Mouse (Mus musculus): ENCODE measurements at regions not wholly inside any gene's neighbourhood (a gene's known extent, or its start where the extent isn't known, plus 50 kb on each side); places are given as distances from the start of the nearest gene placed in this dataset.

- peak; percentile 72 for ATAC-seq (ENCODE audit: low FRiP score, low TSS enrichment)
- Histone ChIP-seq H3K27ac (replicated peaks) (peak overlapping the region; percentile 56), H3K9me3 (ENCODE audit: control insufficient read depth, low read length) (no peaks in the 10 kb centered on the region), H3K36me3 (ENCODE audit: control insufficient read depth, insufficient read depth, low read length) (no peaks in the 10 kb centered on the region), H3K9ac (ENCODE audit: low read length) (no peak overlapping the region), H3K4me1 (replicated peaks; ENCODE audit: control insufficient read depth, insufficient read depth) (no peaks in the 10 kb centered on the region), H3K27me3 (ENCODE audit: control insufficient read depth, insufficient read depth, low read length) (no peaks in the 10 kb centered on the region), H3K4me2 (replicated peaks; ENCODE audit: low read depth) (no peak overlapping the region), H3K4me3 (ENCODE audit: low read depth, low read length) (no peak overlapping the region)
- DNase-seq (ENCODE audit: low spot score) = peak; percentile 53
- WGBS = 52% methylated on average over 5 of the region's 5 CpGs
- no peak for TF ChIP-seq CTCF (IDR thresholded peaks at IDR 0.05; ENCODE audit: low read depth)
- TF ChIP-seq EP300 (optimal IDR thresholded peaks at IDR 0.05) = no peak
Measured at GRCm38 (mm10) chr1:181286146-181286545, 66.3 kb upstream of the Cnih3 start.

- H3K9me3 ChIP-seq (ENCODE audit: control insufficient read depth, low read length) = no peaks in the 10 kb centered on the region
- H3K4me3 ChIP-seq (ENCODE audit: low read depth, low read length) = no peak overlapping the region
- no peak overlapping the region for H3K4me2 ChIP-seq (replicated peaks; ENCODE audit: low read depth)
- H3K36me3 ChIP-seq (ENCODE audit: control insufficient read depth, insufficient read depth, low read length) = no peaks in the 10 kb centered on the region
- ATAC-seq (ENCODE audit: low FRiP score, low TSS enrichment) (no peak), DNase-seq (ENCODE audit: low spot score) (peak; percentile 8)
- H3K4me1 ChIP-seq (replicated peaks; ENCODE audit: control insufficient read depth, insufficient read depth) = no peaks in the 10 kb centered on the region
- TF ChIP-seq CTCF (IDR thresholded peaks at IDR 0.05; ENCODE audit: low read depth) (no peak), EP300 (optimal IDR thresholded peaks at IDR 0.05) (no peak)
- WGBS = 74% methylated on average over 1 of the region's 1 CpGs
- H3K27me3 ChIP-seq (ENCODE audit: control insufficient read depth, insufficient read depth, low read length) = no peaks in the 10 kb centered on the region
- no peak overlapping the region for H3K27ac ChIP-seq (replicated peaks)
- no peak overlapping the region for H3K9ac ChIP-seq (ENCODE audit: low read length)
Measured at GRCm38 (mm10) chr1:181287166-181287565, 65.3 kb upstream of the Cnih3 start.

GRCm38 (mm10) chr1:181289385-181290035, 62.9 kb upstream of the Cnih3 start:
- DNase-seq (ENCODE audit: low spot score) = peak; percentile 13

GRCm38 (mm10) chr1:181291202-181291601, 61.2 kb upstream of the Cnih3 start:
- Histone ChIP-seq H3K27ac (replicated peaks) (no peak overlapping the region), H3K4me2 (replicated peaks; ENCODE audit: low read depth) (no peak overlapping the region), H3K4me1 (replicated peaks; ENCODE audit: control insufficient read depth, insufficient read depth) (no peaks in the 10 kb centered on the region), H3K36me3 (ENCODE audit: control insufficient read depth, insufficient read depth, low read length) (no peaks in the 10 kb centered on the region), H3K9me3 (ENCODE audit: control insufficient read depth, low read length) (no peaks in the 10 kb centered on the region), H3K9ac (ENCODE audit: low read length) (no peak overlapping the region), H3K4me3 (ENCODE audit: low read depth, low read length) (no peak overlapping the region), H3K27me3 (ENCODE audit: control insufficient read depth, insufficient read depth, low read length) (no peaks in the 10 kb centered on the region)
- 53% methylated on average over 6 of the region's 6 CpGs for WGBS
- no peak for TF ChIP-seq EP300 (optimal IDR thresholded peaks at IDR 0.05)
- DNase-seq (ENCODE audit: low spot score) (peak; percentile 10), ATAC-seq (ENCODE audit: low FRiP score, low TSS enrichment) (no peak)

More at GRCm38 (mm10) chr1:181289385-181290035, 62.9 kb upstream of the Cnih3 start:
- no peaks in the 10 kb centered on the region for H3K27me3 ChIP-seq (ENCODE audit: control insufficient read depth, insufficient read depth, low read length)
- TF ChIP-seq EP300 (optimal IDR thresholded peaks at IDR 0.05) (no peak), CTCF (IDR thresholded peaks at IDR 0.05; ENCODE audit: low read depth) (no peak)
- no peak for ATAC-seq (ENCODE audit: low FRiP score, low TSS enrichment)
- H3K9me3 ChIP-seq (ENCODE audit: control insufficient read depth, low read length) = no peaks in the 10 kb centered on the region
- H3K4me1 ChIP-seq (replicated peaks; ENCODE audit: control insufficient read depth, insufficient read depth) = no peaks in the 10 kb centered on the region
- no peak overlapping the region for H3K4me3 ChIP-seq (ENCODE audit: low read depth, low read length)
- WGBS = 64% methylated on average over 13 of the region's 13 CpGs
- H3K27ac ChIP-seq (replicated peaks) = no peak overlapping the region
- H3K36me3 ChIP-seq (ENCODE audit: control insufficient read depth, insufficient read depth, low read length) = no peaks in the 10 kb centered on the region
- H3K9ac ChIP-seq (ENCODE audit: low read length) = no peak overlapping the region
- H3K4me2 ChIP-seq (replicated peaks; ENCODE audit: low read depth) = no peak overlapping the region

- H3K9me3 ChIP-seq (ENCODE audit: control insufficient read depth, low read length) = no peaks in the 10 kb centered on the region
- H3K27ac ChIP-seq (replicated peaks) = no peak overlapping the region
- TF ChIP-seq EP300 (optimal IDR thresholded peaks at IDR 0.05) (no peak), CTCF (IDR thresholded peaks at IDR 0.05; ENCODE audit: low read depth) (no peak)
- no peaks in the 10 kb centered on the region for H3K36me3 ChIP-seq (ENCODE audit: control insufficient read depth, insufficient read depth, low read length)
- H3K9ac ChIP-seq (ENCODE audit: low read length) = no peak overlapping the region
- 72% methylated on average over 5 of the region's 5 CpGs for WGBS
- ATAC-seq (ENCODE audit: low FRiP score, low TSS enrichment) (no peak), DNase-seq (ENCODE audit: low spot score) (peak; percentile 11)
- no peaks in the 10 kb centered on the region for H3K4me1 ChIP-seq (replicated peaks; ENCODE audit: control insufficient read depth, insufficient read depth)
- no peak overlapping the region for H3K4me3 ChIP-seq (ENCODE audit: low read depth, low read length)
- no peaks in the 10 kb centered on the region for H3K27me3 ChIP-seq (ENCODE audit: control insufficient read depth, insufficient read depth, low read length)
- no peak overlapping the region for H3K4me2 ChIP-seq (replicated peaks; ENCODE audit: low read depth)
Measured at GRCm38 (mm10) chr1:181291966-181292365, 60.5 kb upstream of the Cnih3 start.

- peak; percentile 77 for DNase-seq (ENCODE audit: low spot score)
- Histone ChIP-seq H3K4me2 (replicated peaks; ENCODE audit: low read depth) (no peak overlapping the region), H3K27ac (replicated peaks) (peak overlapping the region; percentile 53; the same call in 1 of the 2 replicates), H3K27me3 (ENCODE audit: control insufficient read depth, insufficient read depth, low read length) (no peaks in the 10 kb centered on the region), H3K4me1 (replicated peaks; ENCODE audit: control insufficient read depth, insufficient read depth) (no peaks in the 10 kb centered on the region), H3K36me3 (ENCODE audit: control insufficient read depth, insufficient read depth, low read length) (no peaks in the 10 kb centered on the region), H3K4me3 (ENCODE audit: low read depth, low read length) (no peak overlapping the region), H3K9me3 (ENCODE audit: control insufficient read depth, low read length) (no peaks in the 10 kb centered on the region), H3K9ac (ENCODE audit: low read length) (no peak overlapping the region)
- WGBS = 75% methylated on average over 16 of the region's 16 CpGs
- no peak for TF ChIP-seq CTCF (IDR thresholded peaks at IDR 0.05; ENCODE audit: low read depth)
- TF ChIP-seq EP300 (optimal IDR thresholded peaks at IDR 0.05) = no peak
- ATAC-seq (ENCODE audit: low FRiP score, low TSS enrichment) = peak; percentile 93
Measured at GRCm38 (mm10) chr1:181293079-181293865, 59.2 kb upstream of the Cnih3 start.
